Mouse (Mus musculus): ENCODE data around the gene Ovol2. TPM values are rescaled to one million over a fixed set of nuclear protein-coding genes. Genes with fewer than 3 reads are reported as not detected.
"Not testable (repeated sequence)": the region's sequence is repeated elsewhere in the genome, so short reads cannot be mapped to it uniquely, and the experiment has no call there.

Ovol2 gene
- not detected for total RNA-seq (2021)
- long read RNA-seq, experiment 1, result 0 reads
- long read RNA-seq, experiment 2, result 0 reads

GRCm38 (mm10) chr2:144331401-144332302, at the start of gene Ovol2:
TSS of gene Ovol2 (minus strand) at chr2:144332146.
- DNase-seq, result peak; percentile 8

- DNase-seq, result no peak
Measured at GRCm38 (mm10) chr2:144381741-144382140, 49.8 kb upstream of the Ovol2 start.

GRCm38 (mm10) chr2:144381293-144381692, 49.3 kb upstream of the Ovol2 start:
- DNase-seq, result no peak

- no peak for DNase-seq
Measured at GRCm38 (mm10) chr2:144375063-144375703, 43.2 kb upstream of the Ovol2 start.

- DNase-seq, result no peak
Measured at GRCm38 (mm10) chr2:144373063-144373462, 41.1 kb upstream of the Ovol2 start.

GRCm38 (mm10) chr2:144371566-144371965, 39.6 kb upstream of the Ovol2 start:
- no peak for DNase-seq

GRCm38 (mm10) chr2:144369511-144369910, 37.6 kb upstream of the Ovol2 start:
- DNase-seq, result no peak

- DNase-seq, result peak; percentile 78
Measured at GRCm38 (mm10) chr2:144369020-144369421, 37.1 kb upstream of the Ovol2 start.

GRCm38 (mm10) chr2:144368400-144369019, 36.6 kb upstream of the Ovol2 start, which contains the start of the genes Kat14 and Pet117:
TSS of gene Kat14 (plus strand) at chr2:144368983.
TSS of gene Pet117 (plus strand) at chr2:144368996.
- DNase-seq, result peak; percentile 94

GRCm38 (mm10) chr2:144352843-144353242, 20.9 kb upstream of the Ovol2 start:
- DNase-seq, result no peak

GRCm38 (mm10) chr2:144348525-144348924, 16.6 kb upstream of the Ovol2 start:
- DNase-seq, result no peak

- DNase-seq, result no peak
Measured at GRCm38 (mm10) chr2:144343158-144343557, 11.2 kb upstream of the Ovol2 start.

GRCm38 (mm10) chr2:144338149-144338548, 6.2 kb upstream of the Ovol2 start:
- DNase-seq, result not testable (repeated sequence)

- DNase-seq, result no peak
Measured at GRCm38 (mm10) chr2:144337701-144338100, 5.8 kb upstream of the Ovol2 start.

GRCm38 (mm10) chr2:144337230-144337629, 5.3 kb upstream of the Ovol2 start:
- no peak for DNase-seq

- no peak for DNase-seq
Measured at GRCm38 (mm10) chr2:144333138-144333842, 1.3 kb upstream of the Ovol2 start.

GRCm38 (mm10) chr2:144332486-144332885, 540 bp upstream of the Ovol2 start:
- no peak for DNase-seq

GRCm38 (mm10) chr2:144330960-144331371, 980 bp downstream of the Ovol2 start:
- DNase-seq, result peak; percentile 32

- DNase-seq, result no peak
Measured at GRCm38 (mm10) chr2:144330352-144330959, 1.5 kb downstream of the Ovol2 start.

GRCm38 (mm10) chr2:144329937-144330336, 2.0 kb downstream of the Ovol2 start:
- no peak for DNase-seq

GRCm38 (mm10) chr2:144329451-144329850, 2.5 kb downstream of the Ovol2 start:
- DNase-seq, result no peak

GRCm38 (mm10) chr2:144324218-144324617, 7.7 kb downstream of the Ovol2 start:
- DNase-seq, result no peak

Measured in gastrocnemius, postnatal 10 days (tissue).